Comparison of ENCODE assay signal across 8 mouse cellular contexts in the genomic region with DNA sequence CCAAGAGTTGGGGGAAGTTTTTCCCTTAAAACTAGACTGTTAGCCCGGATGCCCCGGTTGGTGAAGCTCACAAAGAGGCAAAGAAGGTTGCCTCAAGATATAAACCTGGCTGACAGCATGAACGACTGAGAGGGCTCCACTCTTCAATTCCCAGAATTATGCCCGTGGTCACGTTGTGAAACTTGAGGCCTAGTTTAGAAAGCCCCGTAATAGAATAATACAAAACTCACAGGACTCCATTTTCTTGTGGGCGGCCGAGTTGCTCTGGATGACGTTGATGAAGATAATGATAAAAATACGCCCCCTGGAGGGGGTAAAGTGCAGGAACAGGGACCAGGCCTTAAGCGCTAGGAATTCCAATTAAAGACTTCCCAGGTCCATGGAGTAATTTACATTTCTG. TPM values are rescaled to one million over a fixed set of nuclear protein-coding genes. Genes with fewer than 3 reads are reported as not detected.
DNase-seq lines count a peak whose midpoint lies in the region; ATAC-seq lines count a peak whose summit lies in the region.

No protein-coding gene starts in this region.

- no peak overlapping the region for H3K27ac ChIP-seq in forebrain, embryonic 16.5 days (ENCODE audit: low read length)
- H3K27ac ChIP-seq in midbrain, embryonic 11.5 days (ENCODE audit: low read depth, low read length) = no peak overlapping the region

- DNase-seq in heart, adult 18-20 months = peak; percentile 55 to 75
- DNase-seq in heart, adult 8-10 months (ENCODE audit: low spot score) = no peak
- DNase-seq in kidney, postnatal 10 days = peak; percentile 51
- peak; percentile 89 for DNase-seq in midbrain, embryonic 11.5 days (ENCODE audit: low spot score, missing footprints)
- no peak for DNase-seq in gastrocnemius, adult 8-10 months (ENCODE audit: low spot score in 2 of 2)
- no peak for DNase-seq in left cerebral cortex, adult 18-20 months (ENCODE audit: low spot score in 2 of 2)

- no peaks in the 10 kb centered on the region for H3K36me3 ChIP-seq in forebrain, embryonic 16.5 days (ENCODE audit: control insufficient read depth, insufficient read depth)
- H3K36me3 ChIP-seq in midbrain, embryonic 11.5 days (ENCODE audit: control insufficient read depth, insufficient read depth, low read length) = no peaks in the 10 kb centered on the region

- H3K9me3 ChIP-seq in forebrain, embryonic 16.5 days (ENCODE audit: control insufficient read depth, low read length) = no peaks in the 10 kb centered on the region
- no peaks in the 10 kb centered on the region for H3K9me3 ChIP-seq in midbrain, embryonic 11.5 days (ENCODE audit: control insufficient read depth, low read length)

- no peak for ATAC-seq in forebrain, embryonic 16.5 days
- ATAC-seq in midbrain, embryonic 11.5 days (ENCODE audit: low FRiP score) = peak; percentile 25; the same call in 1 of the 2 replicates
- no peak for ATAC-seq in erythroid progenitor cell, adult 5-6 weeks (replicated peaks; ENCODE audit: low FRiP score, poor library complexity, severe bottlenecking)

- peak overlapping the region; percentile 67; the same call in 1 of the 2 replicates for H3K4me2 ChIP-seq in forebrain, embryonic 16.5 days (ENCODE audit: low read length)
- H3K4me2 ChIP-seq in midbrain, embryonic 11.5 days = peak overlapping the region; percentile 84; the same call in 1 of the 2 replicates

- WGBS in forebrain, embryonic 16.5 days = 10% methylated on average over 11 of the region's 11 CpGs
- 2% methylated on average over 11 of the region's 11 CpGs for WGBS in midbrain, embryonic 11.5 days

- 0 out of 2 replicates have a peak, but pooled peaks cover 7% of the 10 kb centered on the region for H3K27me3 ChIP-seq in forebrain, embryonic 16.5 days (replicated peaks; ENCODE audit: control insufficient read depth, insufficient read depth, low read length)
- peaks cover 5% of the 10 kb centered on the region; the same call in 1 of the 2 replicates for H3K27me3 ChIP-seq in midbrain, embryonic 11.5 days (ENCODE audit: control insufficient read depth, insufficient read depth, low read length)

- no peak overlapping the region for H3K9ac ChIP-seq in forebrain, embryonic 16.5 days (replicated peaks; ENCODE audit: low read depth, low read length)
- peak overlapping the region; percentile 24; the same call in 1 of the 2 replicates for H3K9ac ChIP-seq in midbrain, embryonic 11.5 days (ENCODE audit: low read length)

- H3K4me1 ChIP-seq in forebrain, embryonic 16.5 days (replicated peaks; ENCODE audit: control insufficient read depth, insufficient read depth, low read length) = peaks cover 6% of the 10 kb centered on the region
- peaks cover 11% of the 10 kb centered on the region for H3K4me1 ChIP-seq in midbrain, embryonic 11.5 days (ENCODE audit: control insufficient read depth, insufficient read depth, low read length)

- peak overlapping the region; percentile 13 for H3K4me3 ChIP-seq in forebrain, embryonic 16.5 days (replicated peaks; ENCODE audit: low read length)
- peak overlapping the region; percentile 36 for H3K4me3 ChIP-seq in midbrain, embryonic 11.5 days (ENCODE audit: low read depth, low read length)

RNA-seq across cellular contexts. Expression of gene Col1a2, which starts 1.5 kb away (rescaled TPM):
- total RNA-seq in heart, adult 18-20 months (2021) = 10 to 100 TPM; 54.7 to 63.2 TPM
- total RNA-seq in heart, adult 8-10 months (2022) = 10 to 100 TPM; 37.7 to 60.4 (median 58.0) TPM
- polyA plus RNA-seq in forebrain, embryonic 16.5 days (2015; fragmentation: Nextera tagmentation; extraction: Ambion mirVana) = 42.8 and 119 TPM in 2 replicates
- 142 and 144 TPM in 2 replicates for polyA plus RNA-seq in midbrain, embryonic 11.5 days (2014; fragmentation: Nextera tagmentation; extraction: Ambion mirVana)
- total RNA-seq in erythroid progenitor cell, adult 5-6 weeks (2015; ENCODE audit: low replicate concordance) = 2.9 and 5.0 TPM in 2 replicates
- 2.5 and 3.0 TPM in 2 replicates for total RNA-seq in erythroid progenitor cell, adult 5-6 weeks (2017; ENCODE audit: low replicate concordance)
- total RNA-seq in gastrocnemius, adult 8-10 months (2022) = 100 to 1,000 TPM in 1 of 4 experiments, 10 to 100 TPM in 3; 34.0 to 100 (median 47.3) TPM
- total RNA-seq in left cerebral cortex, adult 18-20 months (2021) = 10 to 100 TPM; 14.0 to 14.2 TPM

Comparison
In these comparisons a context has a peak if more than half of its experiments do, and no peak if none do; other contexts are left out.
1. DNase-seq: peak in heart, adult 18-20 months (2 of 2), kidney, postnatal 10 days (single experiment) and midbrain, embryonic 11.5 days (single experiment); none in heart, adult 8-10 months (single experiment), gastrocnemius, adult 8-10 months (0 of 2) and left cerebral cortex, adult 18-20 months (0 of 2).